Mouse (Mus musculus): ENCODE results near the gene Brms1.
A peak's percentile ranks its signal among the peaks of the same experiment; 100 is the strongest.
"Not testable (repeated sequence)": the region's sequence is repeated elsewhere in the genome, so short reads cannot be mapped to it uniquely, and the experiment has no call there.

Brms1 gene

GRCm38 (mm10) chr19:5040862-5041523 lies at the start of gene Brms1:
Gene Brms1 (plus strand): TSS chr19:5041354.
- DNase-seq (ENCODE audit: low spot score) = peak; percentile 94

- DNase-seq (ENCODE audit: low spot score) = no peak
These were observed 48.8 kb upstream of the Brms1 start for GRCm38 (mm10) chr19:4992371-4992770.

- DNase-seq (ENCODE audit: low spot score) = peak; percentile 87
These were observed 48.2 kb upstream of the Brms1 start for GRCm38 (mm10) chr19:4992904-4993303.

GRCm38 (mm10) chr19:4994043-4994442 lies 47.1 kb upstream of the Brms1 start:
- DNase-seq (ENCODE audit: low spot score) = peak; percentile 84

GRCm38 (mm10) chr19:4999445-5000140 lies 41.6 kb upstream of the Brms1 start:
- peak; percentile 71 for DNase-seq (ENCODE audit: low spot score)

- DNase-seq (ENCODE audit: low spot score) = peak; percentile 94
These were observed 39.3 kb upstream of the Brms1 start for GRCm38 (mm10) chr19:5001666-5002406.

- DNase-seq (ENCODE audit: low spot score) = not testable (repeated sequence)
These were observed 37.5 kb upstream of the Brms1 start for GRCm38 (mm10) chr19:5003644-5004043.

GRCm38 (mm10) chr19:5004925-5005324 lies 36.2 kb upstream of the Brms1 start:
- no peak for DNase-seq (ENCODE audit: low spot score)

- no peak for DNase-seq (ENCODE audit: low spot score)
These were observed 28.0 kb upstream of the Brms1 start for GRCm38 (mm10) chr19:5013138-5013537.

- no peak for DNase-seq (ENCODE audit: low spot score)
These were observed 26.2 kb upstream of the Brms1 start for GRCm38 (mm10) chr19:5014961-5015398.

- no peak for DNase-seq (ENCODE audit: low spot score)
These were observed 24.9 kb upstream of the Brms1 start for GRCm38 (mm10) chr19:5016221-5016742.

- DNase-seq (ENCODE audit: low spot score) = no peak
These were observed 24.4 kb upstream of the Brms1 start for GRCm38 (mm10) chr19:5016782-5017181.

- no peak for DNase-seq (ENCODE audit: low spot score)
These were observed 23.5 kb upstream of the Brms1 start for GRCm38 (mm10) chr19:5017611-5018010.

GRCm38 (mm10) chr19:5018191-5018590 lies 23.0 kb upstream of the Brms1 start:
- no peak for DNase-seq (ENCODE audit: low spot score)

GRCm38 (mm10) chr19:5021416-5021815 lies 19.7 kb upstream of the Brms1 start:
- no peak for DNase-seq (ENCODE audit: low spot score)

GRCm38 (mm10) chr19:5023621-5024479 lies 17.3 kb upstream of the Brms1 start, which contains the start of gene Slc29a2:
Gene Slc29a2 (plus strand): TSS chr19:5023860.
- peak; percentile 89 for DNase-seq (ENCODE audit: low spot score)

GRCm38 (mm10) chr19:5026111-5026510 lies 15.0 kb upstream of the Brms1 start:
- DNase-seq (ENCODE audit: low spot score) = no peak

- no peak for DNase-seq (ENCODE audit: low spot score)
These were observed 8.5 kb upstream of the Brms1 start for GRCm38 (mm10) chr19:5032686-5033085.

- no peak for DNase-seq (ENCODE audit: low spot score)
These were observed 4.6 kb upstream of the Brms1 start for GRCm38 (mm10) chr19:5036577-5036976.

- peak; percentile 85 for DNase-seq (ENCODE audit: low spot score)
These were observed 3.2 kb upstream of the Brms1 start for GRCm38 (mm10) chr19:5037678-5038571.

Data from layer of hippocampus, adult 11-12 months (tissue).